Mouse (Mus musculus): ENCODE results near the gene Lamtor5.

GRCm38 (mm10) chr3:107233945-107234344 lies 44.7 kb upstream of the Lamtor5 start:
- no peak for TF ChIP-seq CTCF (IDR thresholded peaks at IDR 0.05; ENCODE audit: control insufficient read depth, insufficient read depth, insufficient read length)
- TF ChIP-seq MAX (IDR thresholded peaks at IDR 0.05) = no peak
- no peak for TF ChIP-seq USF1 (IDR thresholded peaks at IDR 0.05; ENCODE audit: low read depth)
- no peak for TF ChIP-seq CEBPB (IDR thresholded peaks at IDR 0.05; ENCODE audit: low read depth)
- TF ChIP-seq MYOD1 (IDR thresholded peaks at IDR 0.05; ENCODE audit: control insufficient read depth, insufficient read length, low read depth) = no peak
- TF ChIP-seq MYOG (IDR thresholded peaks at IDR 0.05; ENCODE audit: control insufficient read depth, extremely low read depth, insufficient read length) = no peak
- TF ChIP-seq FOSL1 (IDR thresholded peaks at IDR 0.05; ENCODE audit: insufficient read depth, low read length, poor library complexity, severe bottlenecking) = no peak
